Mouse (Mus musculus): Measurements from ENCODE around the gene Esrrg.

- TF ChIP-seq CTCF (IDR thresholded peaks at IDR 0.05; ENCODE audit: extremely low read depth, insufficient read depth, insufficient read length, insufficient replicate concordance) (no peak), POLR2A (IDR thresholded peaks at IDR 0.05; ENCODE audit: low read depth, low read length) (no peak)
Observed at GRCm38 (mm10) chr1:188139473-188139872, 530.9 kb downstream of the Esrrg start.
